Mouse (Mus musculus): Measurements from ENCODE around the gene Snx32. TPM values are rescaled to one million over a fixed set of nuclear protein-coding genes. Genes with fewer than 3 reads are reported as not detected.

Gene Snx32
- 9.3 and 10.1 TPM in 2 replicates for polyA plus RNA-seq (2016; fragmentation: Nextera tagmentation; extraction: Ambion mirVana)

DNA sequence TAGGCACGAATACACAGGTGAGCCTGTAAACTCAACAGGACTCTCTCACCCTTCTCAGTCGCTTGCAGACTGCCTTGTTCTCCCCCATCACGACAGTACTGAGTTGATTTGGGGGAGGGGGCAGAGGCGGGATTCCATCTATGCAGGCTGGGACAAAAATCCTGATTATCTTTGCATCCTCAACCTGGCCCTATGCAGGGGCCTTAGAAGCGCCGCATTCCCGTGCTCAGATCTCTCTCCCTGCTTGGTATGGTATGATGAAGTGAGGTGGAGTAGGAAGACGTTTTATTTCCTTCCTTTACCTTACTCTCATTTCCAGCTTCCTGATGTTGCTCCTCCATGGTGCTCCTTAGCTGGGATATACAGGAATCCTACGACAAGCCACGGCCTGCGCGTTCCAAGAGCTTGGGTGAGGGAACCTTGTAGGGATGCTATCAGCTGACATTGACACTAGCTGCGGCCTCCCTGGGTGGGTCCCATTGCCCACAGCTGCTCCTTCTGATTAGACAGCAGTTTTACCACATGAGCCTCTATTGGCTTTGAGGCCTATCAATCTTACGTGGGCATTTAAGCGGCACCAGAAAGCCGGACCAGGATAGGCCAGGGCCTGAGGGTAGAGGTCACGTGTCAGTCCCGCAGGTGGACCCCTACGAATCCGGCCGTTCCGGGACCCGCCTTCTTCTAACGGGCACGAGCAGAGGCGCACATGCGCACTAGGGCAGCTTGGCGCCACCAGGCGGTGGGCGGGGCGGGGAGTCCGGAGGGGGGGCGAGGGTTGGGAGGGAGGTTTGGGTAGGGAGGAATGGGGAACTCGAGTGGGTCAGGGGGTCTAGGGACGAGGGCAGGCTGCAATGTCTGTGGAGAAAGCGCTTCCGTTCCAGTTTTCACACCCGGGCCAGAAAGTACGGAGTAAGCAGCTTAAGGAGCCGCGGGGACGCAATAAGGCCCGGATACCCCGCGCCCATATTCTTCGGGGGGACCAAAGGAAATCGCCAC, at the start of gene Snx32:
Gene Snx32 (minus strand): TSS at position 508 of the 996 bp plus-strand sequence.
- ATAC-seq (ENCODE audit: insufficient number of reproducible peaks, insufficient read depth, low FRiP score, low TSS enrichment, low read depth): peak; percentile 99
- no peaks in the 10 kb centered on the region for H3K36me3 ChIP-seq
- no peak within 1 kb of the TSS for H3K27ac ChIP-seq
- WGBS: 2% methylated on average over 47 of the region's 47 CpGs
- H3K4me2 ChIP-seq: peak within 1 kb of the TSS; percentile 63
- H3K27me3 ChIP-seq: no peaks in the 10 kb centered on the region
- peak within 1 kb of the TSS; percentile 50 for H3K9ac ChIP-seq (replicated peaks)
- peaks cover 28% of the 10 kb centered on the region for H3K9me3 ChIP-seq
- peaks cover 15% of the 10 kb centered on the region for H3K4me1 ChIP-seq (replicated peaks)
- H3K4me3 ChIP-seq (replicated peaks): peak within 1 kb of the TSS; percentile 45

DNA sequence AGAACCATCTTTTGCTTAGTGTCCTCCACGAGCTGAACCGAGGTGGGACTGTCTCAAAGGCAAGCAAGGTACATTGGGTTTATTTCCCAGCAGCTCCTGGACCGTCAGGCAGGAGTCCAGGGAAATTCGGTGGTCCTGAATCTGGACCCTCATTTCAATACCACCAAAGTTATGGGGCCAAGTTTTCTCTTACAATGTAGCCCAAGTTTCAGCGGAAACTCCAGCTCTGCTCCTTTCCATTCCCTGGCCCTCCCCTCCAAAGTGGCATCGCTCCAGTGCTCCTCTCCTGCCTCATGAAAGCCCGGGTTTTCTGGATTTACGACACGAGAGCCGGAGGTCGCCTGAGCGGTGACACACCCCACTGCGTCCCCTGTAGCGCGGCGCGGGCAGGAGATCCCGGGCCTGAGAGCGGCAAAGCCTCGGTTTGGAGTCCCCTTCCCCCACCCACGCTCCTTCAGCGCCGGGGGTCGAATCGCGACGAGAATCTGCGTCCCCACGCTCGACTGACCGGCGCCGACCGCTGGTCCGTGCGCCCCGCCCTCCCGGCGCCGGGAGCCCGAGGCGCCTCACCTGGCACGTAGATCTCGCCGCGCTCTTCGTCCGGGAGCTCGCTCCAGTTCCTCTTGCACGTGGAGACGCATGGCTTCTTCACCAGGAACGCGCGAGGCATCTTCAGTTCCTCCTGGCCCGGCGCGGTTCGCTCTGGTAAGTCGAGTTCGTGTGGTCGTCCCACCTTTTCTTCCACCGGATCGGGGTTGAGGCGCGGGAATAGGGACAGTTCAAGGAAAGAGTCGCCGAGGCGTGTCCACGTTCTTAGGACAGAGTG, 49.5 kb upstream of the Snx32 start:
- peaks cover 99% of the 10 kb centered on the region for H3K27me3 ChIP-seq
- WGBS: 1% methylated on average over 69 of the region's 69 CpGs
- H3K9me3 ChIP-seq: no peaks in the 10 kb centered on the region
- peaks cover 22% of the 10 kb centered on the region for H3K4me1 ChIP-seq (replicated peaks)
- H3K27ac ChIP-seq: no peak overlapping the region
- peak overlapping the region; percentile 41 for H3K4me3 ChIP-seq (replicated peaks)
- H3K4me2 ChIP-seq: peak overlapping the region; percentile 80
- H3K36me3 ChIP-seq: no peaks in the 10 kb centered on the region
- no peak for ATAC-seq (ENCODE audit: insufficient number of reproducible peaks, insufficient read depth, low FRiP score, low TSS enrichment, low read depth)
- peak overlapping the region; percentile 47 for H3K9ac ChIP-seq (replicated peaks)

DNA sequence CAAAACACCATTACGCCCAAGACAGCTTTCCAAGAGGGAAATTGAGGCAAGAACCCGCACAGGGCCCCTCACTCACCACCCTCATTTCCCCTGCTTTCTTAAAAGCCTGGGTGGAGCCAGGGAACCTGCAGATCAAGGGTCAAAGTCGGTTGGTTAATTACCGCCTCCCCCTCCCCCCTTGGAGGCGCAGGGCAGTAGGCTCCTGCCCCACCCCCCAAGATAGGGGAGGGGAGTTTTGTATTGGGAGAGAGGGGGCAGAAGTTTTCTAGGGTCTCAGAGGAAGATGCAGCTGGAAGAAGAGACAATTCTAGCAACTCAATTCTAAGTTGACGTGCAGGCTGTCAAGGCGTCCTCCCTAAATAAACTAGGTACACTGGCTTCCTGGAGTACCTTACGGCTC, 48.9 kb upstream of the Snx32 start:
- 12% methylated on average over 8 of the region's 8 CpGs for WGBS
- peaks cover 23% of the 10 kb centered on the region for H3K4me1 ChIP-seq (replicated peaks)
- H3K27ac ChIP-seq: no peak overlapping the region
- ATAC-seq (ENCODE audit: insufficient number of reproducible peaks, insufficient read depth, low FRiP score, low TSS enrichment, low read depth): no peak
- no peaks in the 10 kb centered on the region for H3K9me3 ChIP-seq
- H3K9ac ChIP-seq (replicated peaks): no peak overlapping the region
- peak overlapping the region; percentile 80; the same call in 1 of the 2 replicates for H3K4me2 ChIP-seq
- H3K36me3 ChIP-seq: no peaks in the 10 kb centered on the region
- H3K4me3 ChIP-seq (replicated peaks): peak overlapping the region; percentile 41
- peaks cover 94% of the 10 kb centered on the region for H3K27me3 ChIP-seq

DNA sequence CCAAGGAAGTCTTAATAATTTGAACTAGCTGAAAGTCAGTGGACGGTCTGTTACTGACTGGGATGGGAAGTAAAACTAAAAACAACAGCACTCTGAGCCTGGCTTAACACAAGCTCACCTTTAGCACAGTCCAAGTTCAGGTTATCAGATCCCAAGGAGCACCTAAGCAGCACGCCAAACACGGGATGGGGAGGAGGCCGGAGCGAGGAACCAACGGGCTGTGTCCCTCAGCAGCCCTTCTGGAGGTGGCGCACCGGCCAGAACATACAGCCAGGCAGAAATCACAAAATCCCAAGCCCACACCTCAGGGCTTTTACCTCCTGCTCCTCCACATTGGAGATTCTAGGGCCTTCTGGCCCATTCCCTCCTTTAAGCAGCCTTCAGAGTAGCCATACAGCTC, 48.4 kb upstream of the Snx32 start:
- no peaks in the 10 kb centered on the region for H3K9me3 ChIP-seq
- 0 out of 2 replicates have a peak overlapping the region, but pooled peaks have one; percentile 41 for H3K4me3 ChIP-seq (replicated peaks)
- ATAC-seq (ENCODE audit: insufficient number of reproducible peaks, insufficient read depth, low FRiP score, low TSS enrichment, low read depth): no peak
- no peaks in the 10 kb centered on the region for H3K36me3 ChIP-seq
- H3K27ac ChIP-seq: no peak overlapping the region
- 60% methylated on average over 8 of the region's 8 CpGs for WGBS
- H3K27me3 ChIP-seq: peaks cover 94% of the 10 kb centered on the region
- H3K4me1 ChIP-seq (replicated peaks): peaks cover 28% of the 10 kb centered on the region
- no peak overlapping the region for H3K4me2 ChIP-seq
- no peak overlapping the region for H3K9ac ChIP-seq (replicated peaks)

DNA sequence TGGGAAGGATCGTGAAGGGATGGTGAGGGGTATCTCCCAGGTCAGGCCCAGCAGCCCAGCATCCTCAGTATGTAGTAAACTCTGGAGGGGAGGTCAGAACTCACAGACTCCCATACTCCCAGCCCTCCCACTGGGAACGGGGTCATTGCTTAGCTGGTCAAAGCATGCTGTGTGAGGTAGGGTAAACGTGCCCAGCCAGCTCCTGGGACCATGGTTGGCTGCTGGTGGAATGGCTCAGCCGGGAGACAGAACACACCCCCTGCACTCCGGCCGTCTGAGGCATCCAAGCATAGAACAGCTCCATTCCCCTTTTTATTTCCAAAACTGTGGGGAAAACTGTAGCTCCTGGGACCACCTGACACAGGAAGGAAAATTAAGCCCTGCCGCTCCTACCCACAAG, 47.8 kb upstream of the Snx32 start:
- ATAC-seq (ENCODE audit: insufficient number of reproducible peaks, insufficient read depth, low FRiP score, low TSS enrichment, low read depth): no peak
- Histone ChIP-seq H3K4me3 (replicated peaks) (no peak overlapping the region), H3K36me3 (no peaks in the 10 kb centered on the region), H3K27ac (no peak overlapping the region), H3K27me3 (peaks cover 93% of the 10 kb centered on the region), H3K4me1 (replicated peaks) (peaks cover 28% of the 10 kb centered on the region), H3K4me2 (no peak overlapping the region), H3K9ac (replicated peaks) (no peak overlapping the region), H3K9me3 (no peaks in the 10 kb centered on the region)
- WGBS: 44% methylated on average over 7 of the region's 7 CpGs

DNA sequence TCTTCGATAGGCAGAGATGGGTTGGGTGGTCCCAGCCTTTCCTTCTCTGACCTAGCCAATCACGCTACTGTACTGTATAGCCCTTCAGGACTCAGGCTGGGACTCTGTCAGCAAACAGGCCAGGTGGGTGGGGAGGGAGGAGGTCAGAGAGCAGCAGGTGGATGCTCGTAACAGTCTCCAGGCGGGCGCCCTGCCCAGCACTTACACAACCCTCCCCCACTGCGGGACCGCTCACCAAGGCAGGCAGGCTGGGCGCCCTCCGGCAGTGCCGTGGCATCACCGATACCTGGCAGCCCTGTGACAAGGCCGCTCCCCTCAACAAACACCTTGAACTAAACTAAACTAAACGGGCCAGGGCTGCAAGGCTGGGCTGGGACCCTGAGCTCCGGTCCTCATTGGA, 43.9 kb upstream of the Snx32 start:
- Histone ChIP-seq H3K27me3 (peaks cover 57% of the 10 kb centered on the region), H3K27ac (no peak overlapping the region), H3K4me2 (no peak overlapping the region), H3K9ac (replicated peaks) (no peak overlapping the region), H3K9me3 (no peaks in the 10 kb centered on the region), H3K4me1 (replicated peaks) (peaks cover 9% of the 10 kb centered on the region; the same call in 1 of the 2 replicates), H3K4me3 (replicated peaks) (no peak overlapping the region), H3K36me3 (no peaks in the 10 kb centered on the region)
- no peak for ATAC-seq (ENCODE audit: insufficient number of reproducible peaks, insufficient read depth, low FRiP score, low TSS enrichment, low read depth)
- WGBS: 73% methylated on average over 14 of the region's 14 CpGs

DNA sequence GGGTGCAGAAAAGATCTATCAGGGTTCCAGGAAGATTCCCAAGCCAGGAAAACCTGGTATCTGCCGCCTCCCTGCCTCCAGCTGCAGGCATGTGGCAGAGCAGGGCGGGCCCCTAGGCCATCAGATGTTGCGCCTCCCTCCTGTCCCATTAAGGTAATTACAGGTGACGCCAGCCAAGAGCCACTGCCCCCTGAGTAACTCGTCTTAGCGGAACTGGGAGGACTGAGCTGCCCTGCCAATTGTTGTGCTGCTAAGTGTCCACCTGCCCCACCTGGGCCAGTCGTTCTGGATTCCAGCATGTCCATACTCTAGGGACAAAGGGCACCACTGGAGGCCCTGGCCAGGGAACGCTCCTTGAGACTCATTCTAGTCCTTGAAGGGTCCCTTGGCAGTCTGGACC, 43.5 kb upstream of the Snx32 start:
- Histone ChIP-seq H3K27me3 (peaks cover 53% of the 10 kb centered on the region), H3K4me2 (no peak overlapping the region), H3K9me3 (no peaks in the 10 kb centered on the region), H3K4me3 (replicated peaks) (no peak overlapping the region), H3K4me1 (replicated peaks) (0 out of 2 replicates have a peak, but pooled peaks cover 6% of the 10 kb centered on the region), H3K36me3 (no peaks in the 10 kb centered on the region), H3K27ac (no peak overlapping the region), H3K9ac (replicated peaks) (0 out of 2 replicates have a peak overlapping the region, but pooled peaks have one; percentile 31)
- ATAC-seq (ENCODE audit: insufficient number of reproducible peaks, insufficient read depth, low FRiP score, low TSS enrichment, low read depth): no peak
- 43% methylated on average over 8 of the region's 8 CpGs for WGBS

DNA sequence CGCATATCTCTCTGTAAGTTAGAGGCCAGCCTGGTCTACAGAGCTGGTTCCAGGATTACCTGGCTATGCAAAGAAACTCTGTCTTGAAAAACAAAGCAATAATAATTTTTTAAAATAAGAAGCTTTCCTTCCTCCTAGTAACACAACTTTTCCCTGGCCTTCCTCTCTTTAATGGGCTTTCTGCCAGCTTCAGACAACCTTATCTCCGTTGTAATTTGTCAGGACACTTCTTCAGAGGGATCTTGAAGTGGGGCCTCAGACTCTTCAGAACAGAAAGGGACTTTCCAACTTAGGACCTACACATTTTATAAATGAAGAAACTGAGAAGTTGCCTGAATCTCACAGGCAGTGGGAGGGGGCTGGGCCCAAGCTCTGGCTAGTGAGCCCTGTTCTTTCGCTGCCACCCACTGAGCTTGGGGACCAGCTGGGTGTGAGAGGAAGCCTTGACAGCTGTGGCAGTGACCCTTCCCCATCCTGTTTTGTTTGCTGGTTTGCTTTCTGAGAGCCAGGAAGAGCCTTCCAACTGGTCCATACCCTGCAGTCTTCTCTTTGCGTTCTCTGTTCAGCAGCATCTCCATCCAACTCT, 37.2 kb upstream of the Snx32 start:
- no peaks in the 10 kb centered on the region for H3K9me3 ChIP-seq
- H3K4me1 ChIP-seq (replicated peaks): no peaks in the 10 kb centered on the region
- no peak for ATAC-seq (ENCODE audit: insufficient number of reproducible peaks, insufficient read depth, low FRiP score, low TSS enrichment, low read depth)
- no peak overlapping the region for H3K4me3 ChIP-seq (replicated peaks)
- H3K4me2 ChIP-seq: no peak overlapping the region
- H3K36me3 ChIP-seq: no peaks in the 10 kb centered on the region
- no peak overlapping the region for H3K27ac ChIP-seq
- WGBS: 71% methylated on average over 4 of the region's 4 CpGs
- no peak overlapping the region for H3K9ac ChIP-seq (replicated peaks)
- peaks cover 3% of the 10 kb centered on the region; the same call in 1 of the 2 replicates for H3K27me3 ChIP-seq

DNA sequence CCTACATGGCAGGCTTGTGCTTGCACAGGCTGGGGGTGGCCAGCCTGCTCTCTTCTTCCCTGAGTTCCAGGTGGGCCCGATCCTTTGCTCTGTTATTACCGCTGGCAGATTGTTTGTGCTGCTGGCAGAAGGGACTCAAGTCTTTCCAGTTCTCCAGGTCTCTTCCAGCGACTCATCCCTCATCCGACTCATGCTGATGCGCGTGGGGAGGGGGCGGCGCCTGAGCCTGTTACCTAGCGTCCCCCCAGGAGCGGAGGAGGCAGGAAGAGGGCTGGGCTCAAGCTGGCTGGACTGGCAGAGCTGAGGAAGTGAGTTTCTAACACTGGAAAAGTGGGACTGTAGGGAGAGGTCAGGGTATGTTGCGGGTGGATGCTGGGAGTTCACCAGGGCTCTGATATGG, 33.7 kb upstream of the Snx32 start:
- H3K4me2 ChIP-seq: no peak overlapping the region
- H3K36me3 ChIP-seq: no peaks in the 10 kb centered on the region
- H3K9me3 ChIP-seq: no peaks in the 10 kb centered on the region
- H3K4me3 ChIP-seq (replicated peaks): no peak overlapping the region
- no peak overlapping the region for H3K9ac ChIP-seq (replicated peaks)
- H3K27ac ChIP-seq: no peak overlapping the region
- peaks cover 3% of the 10 kb centered on the region; the same call in 1 of the 2 replicates for H3K27me3 ChIP-seq
- no peak for ATAC-seq (ENCODE audit: insufficient number of reproducible peaks, insufficient read depth, low FRiP score, low TSS enrichment, low read depth)
- no peaks in the 10 kb centered on the region for H3K4me1 ChIP-seq (replicated peaks)
- WGBS: 47% methylated on average over 11 of the region's 11 CpGs

DNA sequence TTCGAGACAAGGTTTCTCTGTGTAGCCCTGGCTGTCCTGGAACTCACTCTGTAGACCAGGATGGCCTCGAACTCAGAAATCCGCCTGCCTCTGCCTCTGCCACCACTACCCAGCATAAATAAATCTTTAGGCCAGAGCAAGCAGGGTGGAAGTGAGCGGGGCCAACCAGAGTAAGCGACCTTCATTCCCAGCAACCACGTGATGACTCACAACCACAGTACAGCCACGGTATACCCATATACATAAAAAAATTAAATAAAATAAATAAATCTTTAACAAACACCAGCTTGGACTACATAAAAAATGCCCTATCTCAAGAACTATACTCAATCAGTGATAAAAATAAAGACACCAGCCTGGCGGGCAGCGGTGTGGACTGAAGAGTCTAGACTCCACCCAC, 33.0 kb upstream of the Snx32 start:
- H3K4me3 ChIP-seq (replicated peaks): no peak overlapping the region
- H3K9me3 ChIP-seq: no peaks in the 10 kb centered on the region
- peaks cover 7% of the 10 kb centered on the region for H3K27me3 ChIP-seq
- no peaks in the 10 kb centered on the region for H3K4me1 ChIP-seq (replicated peaks)
- H3K36me3 ChIP-seq: no peaks in the 10 kb centered on the region
- no peak overlapping the region for H3K27ac ChIP-seq
- 87% methylated on average over 9 of the region's 9 CpGs for WGBS
- no peak for ATAC-seq (ENCODE audit: insufficient number of reproducible peaks, insufficient read depth, low FRiP score, low TSS enrichment, low read depth)
- no peak overlapping the region for H3K9ac ChIP-seq (replicated peaks)
- H3K4me2 ChIP-seq: no peak overlapping the region

DNA sequence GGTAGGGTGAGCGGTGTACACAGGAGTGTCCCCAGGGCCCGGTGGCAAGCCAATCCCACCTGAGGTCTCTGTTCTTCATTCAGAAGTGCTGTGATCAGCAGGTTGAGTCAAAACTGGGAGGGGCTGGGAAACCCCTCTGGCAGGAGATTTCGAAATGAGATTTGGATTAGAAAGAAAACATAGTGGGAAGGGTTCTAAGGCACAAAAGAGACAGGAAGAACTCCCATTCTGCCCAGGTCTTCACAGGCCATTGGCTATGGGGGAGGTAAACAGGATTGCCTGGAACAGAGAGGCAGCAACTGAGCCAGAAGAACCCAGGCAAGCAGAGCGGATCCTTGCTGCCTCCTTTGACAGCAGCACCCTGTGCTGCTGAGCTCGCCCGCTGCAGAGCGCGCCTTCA, 28.4 kb upstream of the Snx32 start:
- H3K4me1 ChIP-seq (replicated peaks): no peaks in the 10 kb centered on the region
- no peak for ATAC-seq (ENCODE audit: insufficient number of reproducible peaks, insufficient read depth, low FRiP score, low TSS enrichment, low read depth)
- H3K4me2 ChIP-seq: no peak overlapping the region
- H3K36me3 ChIP-seq: no peaks in the 10 kb centered on the region
- H3K4me3 ChIP-seq (replicated peaks): no peak overlapping the region
- 77% methylated on average over 8 of the region's 8 CpGs for WGBS
- H3K27me3 ChIP-seq: peaks cover 23% of the 10 kb centered on the region
- no peak overlapping the region for H3K9ac ChIP-seq (replicated peaks)
- H3K27ac ChIP-seq: no peak overlapping the region
- H3K9me3 ChIP-seq: no peaks in the 10 kb centered on the region
